Mouse (Mus musculus) lung, embryonic 14.5 days (tissue): ENCODE measurements at regions not wholly inside any gene's neighbourhood (a gene's known extent, or its start where the extent isn't known, plus 50 kb on each side); places are given as distances from the start of the nearest gene placed in this dataset.

ENCODE experiments used
- ATAC-seq: fragments of 200-750 bp; cut with Nextera tagmentation; 2 replicates; pipeline ENCODE4 v1.8.0; 2017; ENCODE audit warnings: mild to moderate bottlenecking, moderate TSS enrichment, moderate library complexity; ENCODE audit not compliant: insufficient read depth
- DNase-seq: peaks from one replicate; pipeline ENCODE4 v3.0.0-alpha.2; 2015
- H3K27ac ChIP-seq: fragments of 300-500 bp; sonication (generic); 2 replicates; pipeline ENCODE4 v1.5.1; 2014; ENCODE audit warnings: low read depth, mild to moderate bottlenecking, moderate library complexity
- H3K27me3 ChIP-seq: fragments of 300-500 bp; sonication (generic); 2 replicates; pipeline ENCODE4 v1.6.1; 2014; ENCODE audit warnings: low read length, control low read depth; ENCODE audit not compliant: insufficient read depth
- H3K36me3 ChIP-seq: fragments of 300-500 bp; sonication (generic); 2 replicates; pipeline ENCODE4 v1.6.1; 2014; ENCODE audit warnings: control low read depth; ENCODE audit not compliant: insufficient read depth
- H3K4me1 ChIP-seq: fragments of 300-500 bp; sonication (generic); 2 replicates; pipeline ENCODE4 v1.6.1; 2014; ENCODE audit warnings: antibody characterized with exemption, control low read depth; ENCODE audit not compliant: insufficient read depth
- H3K4me2 ChIP-seq: fragments of 300-500 bp; sonication (generic); 2 replicates; pipeline ENCODE4 v1.6.1; 2014; ENCODE audit warnings: mild to moderate bottlenecking
- H3K4me3 ChIP-seq: fragments of 300-500 bp; sonication (generic); 2 replicates; pipeline ENCODE4 v1.5.1; 2014; ENCODE audit warnings: low read depth, low read length
- H3K9ac ChIP-seq: fragments of 300-500 bp; sonication (generic); 2 replicates; pipeline ENCODE4 v1.6.1; 2014
- H3K9me3 ChIP-seq: fragments of 300-500 bp; sonication (generic); 2 replicates; pipeline ENCODE4 v1.6.1; 2016; ENCODE audit warnings: low read depth, low read length, control low read depth
- CTCF ChIP-seq: IDR thresholded peaks from 2 replicates; pipeline ENCODE4 v1.5.1; 2016; ENCODE audit warnings: antibody characterized with exemption, low read depth
- WGBS: fragments of 180-500 bp; shearing (Covaris S2); extraction: QIAGEN DNeasy Blood & Tissue Kit; methylation state at CpG from one replicate; pipeline ENCODE4 v1.1.7; 2014; 5-methylcytosine and 5-hydroxymethylcytosine counted together

GRCm38 (mm10) chr5:47185868-47186267 is 797.1 kb upstream of the Slit2 start:
- Histone ChIP-seq H3K27ac (no peak overlapping the region), H3K36me3 (no peaks in the 10 kb centered on the region), H3K4me2 (no peak overlapping the region), H3K4me1 (no peaks in the 10 kb centered on the region), H3K9ac (no peak overlapping the region), H3K9me3 (no peaks in the 10 kb centered on the region), H3K4me3 (no peak overlapping the region), H3K27me3 (no peaks in the 10 kb centered on the region)
- TF ChIP-seq CTCF: no peak
- no peak for ATAC-seq
- DNase-seq: peak; percentile 67

GRCm38 (mm10) chr5:47202164-47202914 is 780.6 kb upstream of the Slit2 start:
- Histone ChIP-seq H3K4me1 (no peaks in the 10 kb centered on the region), H3K4me3 (no peak overlapping the region), H3K9ac (no peak overlapping the region), H3K27ac (no peak overlapping the region), H3K36me3 (no peaks in the 10 kb centered on the region), H3K4me2 (no peak overlapping the region), H3K27me3 (no peaks in the 10 kb centered on the region), H3K9me3 (peaks cover 2% of the 10 kb centered on the region; the same call in 1 of the 2 replicates)
- TF ChIP-seq CTCF: no peak
- ATAC-seq (peak; percentile 99), DNase-seq (peak; percentile 87)
- WGBS: 32% methylated on average over 3 of the region's 3 CpGs

GRCm38 (mm10) chr5:47202915-47203296 is 780.0 kb upstream of the Slit2 start:
- no peaks in the 10 kb centered on the region for H3K36me3 ChIP-seq
- ATAC-seq: peak; percentile 64; the same call in 1 of the 2 replicates
- no peak for TF ChIP-seq CTCF
- no peak overlapping the region for H3K27ac ChIP-seq
- H3K4me2 ChIP-seq: no peak overlapping the region
- H3K9ac ChIP-seq: no peak overlapping the region
- 34% methylated on average over 1 of the region's 1 CpGs for WGBS
- no peak overlapping the region for H3K4me3 ChIP-seq
- H3K9me3 ChIP-seq: no peaks in the 10 kb centered on the region
- H3K27me3 ChIP-seq: no peaks in the 10 kb centered on the region
- H3K4me1 ChIP-seq: no peaks in the 10 kb centered on the region
- peak; percentile 11 for DNase-seq

GRCm38 (mm10) chr5:47210542-47210941 is 772.4 kb upstream of the Slit2 start:
- Histone ChIP-seq H3K4me2 (no peak overlapping the region), H3K9ac (no peak overlapping the region), H3K9me3 (no peaks in the 10 kb centered on the region), H3K27ac (no peak overlapping the region), H3K4me3 (no peak overlapping the region), H3K4me1 (no peaks in the 10 kb centered on the region), H3K36me3 (no peaks in the 10 kb centered on the region), H3K27me3 (no peaks in the 10 kb centered on the region)
- 59% methylated on average over 1 of the region's 1 CpGs for WGBS
- TF ChIP-seq CTCF: no peak
- ATAC-seq (no peak), DNase-seq (no peak)

- Histone ChIP-seq H3K9ac (no peak overlapping the region), H3K4me1 (no peaks in the 10 kb centered on the region), H3K27me3 (no peaks in the 10 kb centered on the region), H3K36me3 (no peaks in the 10 kb centered on the region), H3K4me3 (no peak overlapping the region), H3K27ac (no peak overlapping the region), H3K9me3 (no peaks in the 10 kb centered on the region), H3K4me2 (no peak overlapping the region)
- no peak for DNase-seq
- no peak for TF ChIP-seq CTCF
- no peak for ATAC-seq
Measured at GRCm38 (mm10) chr5:47215421-47215820, 767.5 kb upstream of the Slit2 start.

- peak; percentile 34 for DNase-seq
- no peak overlapping the region for H3K4me3 ChIP-seq
- WGBS: 55% methylated on average over 1 of the region's 1 CpGs
- no peak overlapping the region for H3K9ac ChIP-seq
- no peaks in the 10 kb centered on the region for H3K4me1 ChIP-seq
- no peak overlapping the region for H3K27ac ChIP-seq
- no peak overlapping the region for H3K4me2 ChIP-seq
- no peaks in the 10 kb centered on the region for H3K9me3 ChIP-seq
- H3K36me3 ChIP-seq: no peaks in the 10 kb centered on the region
- H3K27me3 ChIP-seq: no peaks in the 10 kb centered on the region
- ATAC-seq: no peak
- peak; percentile 30; the same call in 1 of the 2 replicates for TF ChIP-seq CTCF
Measured at GRCm38 (mm10) chr5:47225247-47225646, 757.7 kb upstream of the Slit2 start.

GRCm38 (mm10) chr5:47236094-47236493 is 746.8 kb upstream of the Slit2 start:
- Histone ChIP-seq H3K27me3 (no peaks in the 10 kb centered on the region), H3K9me3 (no peaks in the 10 kb centered on the region), H3K27ac (no peak overlapping the region), H3K9ac (no peak overlapping the region), H3K4me2 (no peak overlapping the region), H3K36me3 (no peaks in the 10 kb centered on the region), H3K4me1 (no peaks in the 10 kb centered on the region), H3K4me3 (no peak overlapping the region)
- TF ChIP-seq CTCF: no peak
- no peak for ATAC-seq
- 53% methylated on average over 1 of the region's 1 CpGs for WGBS
- DNase-seq: no peak

- no peak for TF ChIP-seq CTCF
- Histone ChIP-seq H3K4me2 (no peak overlapping the region), H3K27me3 (no peaks in the 10 kb centered on the region), H3K9me3 (no peaks in the 10 kb centered on the region), H3K27ac (0 out of 2 replicates have a peak overlapping the region, but pooled peaks have one; percentile 9), H3K36me3 (no peaks in the 10 kb centered on the region), H3K4me1 (no peaks in the 10 kb centered on the region), H3K4me3 (no peak overlapping the region), H3K9ac (no peak overlapping the region)
- DNase-seq (no peak), ATAC-seq (no peak)
- 36% methylated on average over 2 of the region's 2 CpGs for WGBS
Measured at GRCm38 (mm10) chr5:47240060-47240459, 742.9 kb upstream of the Slit2 start.
